Comparison of ENCODE assay signal across 30 mouse cellular contexts in genomic region chr9:51185871-51186270, GRCm38 (mm10). TPM values are rescaled to one million over a fixed set of nuclear protein-coding genes. Genes with fewer than 3 reads are reported as not detected.
A peak's percentile ranks its signal among the peaks of the same experiment; 100 is the strongest.
DNase-seq lines count a peak whose midpoint lies in the region; ATAC-seq and TF ChIP-seq lines count a peak whose summit lies in the region.
"Had no signal": no experiment of that assay in that cellular context is flagged by ENCODE, and none has a peak within 500 bp of the region (broad histone marks: within the 10 kb centered on the region; RNA-seq: fewer than 3 reads in every experiment).

No protein-coding gene starts in this region.

- no peaks in the 10 kb centered on the region for H3K27me3 ChIP-seq in forebrain, postnatal 0 days (ENCODE audit: insufficient read depth, low read length)
- H3K27me3 ChIP-seq in heart, adult 2 months (ENCODE audit: control insufficient read depth, insufficient read depth, low read length), result no peaks in the 10 kb centered on the region
- H3K27me3 ChIP-seq: forebrain, embryonic 12.5 days; forebrain, embryonic 15.5 days; heart, embryonic 13.5 days had no signal

- no peak for TF ChIP-seq POLR2A in heart, adult 2 months (IDR thresholded peaks at IDR 0.05; ENCODE audit: insufficient read depth, low read depth, low read length)

- no peak overlapping the region for H3K4me2 ChIP-seq in forebrain, postnatal 0 days (ENCODE audit: low read depth)
- H3K4me2 ChIP-seq: embryonic facial prominence, embryonic 13.5 days; forebrain, embryonic 12.5 days; forebrain, embryonic 15.5 days; heart, embryonic 13.5 days; hindbrain, embryonic 14.5 days had no signal

- H3K9ac ChIP-seq in forebrain, postnatal 0 days, result no peak overlapping the region
- H3K9ac ChIP-seq in heart, adult 2 months (ENCODE audit: low read depth, low read length), result no peak overlapping the region
- H3K9ac ChIP-seq: embryonic facial prominence, embryonic 13.5 days; forebrain, embryonic 12.5 days; forebrain, embryonic 15.5 days; heart, embryonic 13.5 days; hindbrain, embryonic 14.5 days had no signal

- TF ChIP-seq CTCF in forebrain, postnatal 0 days (IDR thresholded peaks at IDR 0.05; ENCODE audit: low read depth), result no peak
- no peak for TF ChIP-seq CTCF in heart, adult 2 months (IDR thresholded peaks at IDR 0.05)

- H3K4me3 ChIP-seq in forebrain, postnatal 0 days (ENCODE audit: low read depth, low read length), result no peak overlapping the region
- no peak overlapping the region for H3K4me3 ChIP-seq in heart, adult 2 months
- H3K4me3 ChIP-seq: embryonic facial prominence, embryonic 13.5 days; erythroblast, embryonic 14.5 days; forebrain, embryonic 12.5 days; forebrain, embryonic 15.5 days; gastrocnemius, adult 2 months; heart, embryonic 10.5 days; heart, embryonic 13.5 days had no signal

- H3K36me3 ChIP-seq in forebrain, postnatal 0 days (ENCODE audit: insufficient read depth), result no peaks in the 10 kb centered on the region
- no peaks in the 10 kb centered on the region for H3K36me3 ChIP-seq in heart, adult 2 months (ENCODE audit: control insufficient read depth, insufficient read depth, low read length)
- H3K36me3 ChIP-seq: embryonic facial prominence, embryonic 13.5 days; forebrain, embryonic 12.5 days; forebrain, embryonic 15.5 days; heart, embryonic 10.5 days; heart, embryonic 13.5 days had no signal

- intact Hi-C loops in heart, adult 2 months (cut with DNase I), result no loop called here

- no peak for TF ChIP-seq EP300 in heart, adult 2 months (IDR thresholded peaks at IDR 0.05; ENCODE audit: insufficient read depth, low read depth, low read length)

- no peak overlapping the region for H3K27ac ChIP-seq in forebrain, postnatal 0 days (ENCODE audit: low read depth, low read length)
- H3K27ac ChIP-seq in heart, adult 2 months, result no peak overlapping the region
- H3K27ac ChIP-seq: embryonic facial prominence, embryonic 13.5 days; forebrain, embryonic 12.5 days; forebrain, embryonic 15.5 days; gastrocnemius, adult 2 months; heart, embryonic 10.5 days; heart, embryonic 13.5 days; hindbrain, embryonic 14.5 days had no signal

- H3K79me2 ChIP-seq in heart, adult 2 months (replicated peaks; ENCODE audit: control insufficient read depth, insufficient read depth, low read length), result no peaks in the 10 kb centered on the region

- H3K4me1 ChIP-seq in forebrain, postnatal 0 days (ENCODE audit: insufficient read depth), result no peaks in the 10 kb centered on the region
- no peaks in the 10 kb centered on the region for H3K4me1 ChIP-seq in heart, adult 2 months (ENCODE audit: control insufficient read depth, insufficient read depth, low read length)
- H3K4me1 ChIP-seq: forebrain, embryonic 12.5 days; forebrain, embryonic 15.5 days; heart, embryonic 10.5 days; heart, embryonic 13.5 days had no signal

- peak; percentile 15 for DNase-seq in right cerebral cortex, adult 18-20 months
- DNase-seq in right cerebral cortex, postnatal 25 days, result no peak
- DNase-seq in CD4-positive helper T cell, adult 2 months (ENCODE audit: low read depth, low spot score), result peak; percentile 54
- peak; percentile 34 for DNase-seq in T-cell, adult 2 months (ENCODE audit: low spot score)
- DNase-seq in ovary, postnatal 14 days (ENCODE audit: low spot score), result no peak
- DNase-seq in forebrain, postnatal 0 days, result no peak
- no peak for DNase-seq in heart, adult 2 months
- DNase-seq: adrenal gland, postnatal 10 days; adrenal gland, postnatal 36 days; cerebellum, adult 11 months; cerebellum, adult 9-11 months; gastrocnemius, adult 2 months; gastrocnemius, postnatal 14 days; heart, adult 18-20 months; heart, postnatal 14 days; heart, postnatal 4 days had no signal

- no peaks in the 10 kb centered on the region for H3K9me3 ChIP-seq in forebrain, postnatal 0 days (ENCODE audit: low read length)
- H3K9me3 ChIP-seq: embryonic facial prominence, embryonic 13.5 days; forebrain, embryonic 12.5 days; forebrain, embryonic 15.5 days; heart, embryonic 10.5 days; heart, embryonic 13.5 days had no signal

- 67% methylated on average over 5 of the region's 5 CpGs for WGBS in forebrain, postnatal 0 days
- WGBS in heart, adult 2 months, result 79% methylated on average over 5 of the region's 5 CpGs

- ATAC-seq in inflammation-experienced regulatory T-cells, adult 6 months, result peak; percentile 62
- ATAC-seq in forebrain, postnatal 0 days, result no peak
- ATAC-seq: forebrain, embryonic 15.5 days; intestine, embryonic 16.5 days had no signal

RNA-seq across cellular contexts. Expression of gene Gm32742, which starts 20.6 kb away (rescaled TPM):
- not detected for polyA plus RNA-seq in inflammation-experienced regulatory T-cells, adult 6 months (2017; shearing (Covaris generic))
- not detected in 2 replicates for total RNA-seq in forebrain, postnatal 0 days (2014; rRNA removed)
- 0.02 and 0.03 TPM in 2 replicates for polyA plus RNA-seq in forebrain, postnatal 0 days (2015; fragmentation: Nextera tagmentation; extraction: Ambion mirVana)
- total RNA-seq in heart, adult 2 months (2021), result not detected
- polyA plus RNA-seq in heart, adult 2 months (2012; rRNA removed), result 0.23 TPM in 1 of 2 replicates, not detected in the other
- total RNA-seq: adrenal gland, adult 18-20 months; adrenal gland, postnatal 10 days; adrenal gland, postnatal 36 days; gastrocnemius, adult 2 months; gastrocnemius, postnatal 14 days; gastrocnemius, postnatal 4 days; heart, postnatal 14 days; heart, postnatal 4 days had no signal
- polyA plus RNA-seq: erythroblast, embryonic 14.5 days; forebrain, embryonic 15.5 days; frontal cortex, adult 2 months; heart, embryonic 10.5 days; hindbrain, embryonic 11.5 days; hindbrain, embryonic 14.5 days had no signal

RNA-seq across cellular contexts. Expression of gene Pou2af1, which starts 27.6 kb away (rescaled TPM):
- 10 to 100 TPM in 2 of 3 experiments, 1 to 10 TPM in 1; 3.4 to 20.1 (median 11.6) TPM for polyA plus RNA-seq in inflammation-experienced regulatory T-cells, adult 6 months (2017; shearing (Covaris generic))
- total RNA-seq in forebrain, postnatal 0 days (2014; rRNA removed), result 0.05 TPM in 1 of 2 replicates, not detected in the other
- 0.09 TPM in 1 of 2 replicates, not detected in the other for polyA plus RNA-seq in forebrain, postnatal 0 days (2015; fragmentation: Nextera tagmentation; extraction: Ambion mirVana)
- total RNA-seq in heart, adult 2 months (2021), result 1 to 10 TPM in 1 of 2 experiments, under 1 TPM in 1; 0.70 to 1.1 TPM
- 0.76 and 2.3 TPM in 2 replicates for polyA plus RNA-seq in heart, adult 2 months (2012; rRNA removed)
- total RNA-seq: adrenal gland, postnatal 36 days; common myeloid progenitor, adult 5-6 weeks; gastrocnemius, adult 2 months had no signal
- polyA plus RNA-seq: forebrain, embryonic 12.5 days; forebrain, embryonic 15.5 days; heart, embryonic 13.5 days; hindbrain, embryonic 11.5 days; hindbrain, embryonic 14.5 days had no signal

Comparison
In these comparisons a context has a peak if more than half of its experiments do, and no peak if none do; other contexts are left out.
1. DNase-seq: peak in right cerebral cortex, adult 18-20 months (single experiment), CD4-positive helper T cell, adult 2 months (single experiment) and T-cell, adult 2 months (single experiment); none in right cerebral cortex, postnatal 25 days (single experiment), ovary, postnatal 14 days (single experiment), forebrain, postnatal 0 days (single experiment) and heart, adult 2 months (0 of 2).